Mouse (Mus musculus) embryo, embryonic 11 days (tissue): ENCODE measurements at regions not wholly inside any gene's neighbourhood (a gene's known extent, or its start where the extent isn't known, plus 50 kb on each side); places are given as distances from the start of the nearest gene placed in this dataset.
A peak's percentile ranks its signal among the peaks of the same experiment; 100 is the strongest.

Experiments used
- DNase-seq: peaks from one replicate; pipeline ENCODE4 v3.0.0-alpha.2; 2015

DNA sequence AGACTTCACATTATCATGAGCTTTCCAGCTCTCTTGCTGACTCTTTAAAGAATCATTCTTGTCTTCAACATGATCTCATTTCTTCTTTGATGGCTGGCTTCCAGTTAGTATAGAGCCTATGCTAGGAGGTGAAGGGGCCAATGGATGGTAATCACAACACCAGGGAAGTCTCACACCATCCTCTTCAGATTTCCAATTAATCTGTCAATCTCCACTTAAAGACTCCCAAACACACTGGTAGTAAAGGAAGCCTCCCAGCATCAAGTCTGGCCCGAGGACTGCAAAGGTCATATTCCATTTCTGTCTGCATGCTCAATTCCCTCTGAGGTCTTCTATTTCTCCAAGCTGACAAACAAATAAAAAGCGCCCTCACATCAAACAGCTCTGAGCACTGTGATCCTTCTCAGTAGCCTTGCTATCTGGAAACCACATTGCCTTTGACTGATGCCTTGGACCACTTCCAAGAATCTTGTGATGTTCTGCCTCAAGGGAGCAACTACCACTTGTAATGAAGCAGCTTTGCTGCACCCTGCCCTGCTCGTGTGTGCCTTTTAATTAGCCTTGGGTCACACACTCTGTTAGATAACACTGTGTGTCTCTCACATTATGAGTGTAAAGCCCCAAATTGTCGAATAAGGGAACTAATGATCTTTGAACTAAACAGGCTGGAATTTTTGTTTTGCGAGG is 629.0 kb upstream of the Cdh10 start:
- DNase-seq, result peak; percentile 12

DNA sequence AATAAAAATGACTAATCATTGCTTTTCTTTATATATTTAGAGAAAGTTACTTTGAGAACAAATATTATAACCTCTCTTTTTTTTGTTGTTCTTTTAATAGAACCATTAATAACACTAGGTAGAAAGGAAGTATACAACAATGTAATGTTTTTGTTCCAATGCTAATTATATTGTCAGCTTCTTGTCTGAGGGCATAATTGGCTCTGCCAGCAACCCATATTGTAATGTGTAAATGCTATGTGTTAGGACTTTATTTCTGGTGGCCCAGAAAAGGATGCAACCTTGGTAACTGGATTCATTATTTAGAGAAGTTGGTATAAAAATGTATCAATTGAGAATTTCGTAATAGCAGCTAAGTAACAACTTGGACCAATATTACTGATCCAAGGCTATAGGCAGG is 628.3 kb upstream of the Cdh10 start:
- no peak for DNase-seq

DNA sequence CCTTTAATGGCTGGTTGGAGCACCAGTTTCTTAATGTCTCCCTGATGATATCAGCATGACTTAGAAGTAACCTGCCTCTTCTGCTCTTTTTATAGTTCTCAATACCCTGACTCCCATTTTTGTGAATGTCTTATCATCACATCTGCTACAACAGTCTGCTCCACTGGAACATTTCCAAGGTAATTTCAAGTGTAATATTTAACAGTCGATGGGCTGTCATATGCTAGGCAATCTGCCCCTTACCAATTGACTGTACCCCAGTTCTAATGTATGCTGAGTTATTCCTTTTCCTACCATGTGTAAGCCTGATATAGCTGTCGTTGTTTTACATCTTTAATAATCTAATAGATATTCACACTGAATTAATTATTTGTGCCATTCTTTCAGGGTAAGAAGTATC is 607.6 kb upstream of the Cdh10 start:
- no peak for DNase-seq

DNA sequence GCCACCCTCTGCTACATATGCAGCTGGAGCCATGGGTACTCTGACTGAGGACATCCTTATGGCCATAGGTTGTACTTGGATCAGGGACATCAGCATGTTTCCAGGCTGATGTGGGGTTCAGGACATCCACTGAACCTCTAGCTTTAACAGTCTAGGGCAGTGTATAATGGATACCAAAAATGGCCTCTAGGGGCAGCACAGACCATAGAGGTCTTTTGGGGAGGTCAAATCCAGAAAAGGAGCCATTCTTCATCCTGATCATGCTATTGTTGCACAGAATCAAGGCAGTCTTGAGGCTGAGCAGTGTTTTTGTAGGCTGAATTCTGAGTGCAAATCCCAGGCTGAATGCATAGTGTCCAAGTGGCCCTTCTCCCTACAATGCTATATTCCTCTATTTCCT is 598.8 kb upstream of the Cdh10 start:
- DNase-seq, result no peak
